Mouse (Mus musculus) kidney, adult 11 months (tissue): ENCODE results near the gene Ube2n.
"Not testable (repeated sequence)": the region's sequence is repeated elsewhere in the genome, so short reads cannot be mapped to it uniquely, and the experiment has no call there.

Experiments used
- DNase-seq: peaks from one replicate; pipeline ENCODE4 v3.0.0; 2022

Ube2n gene

GRCm38 (mm10) chr10:95525871-95526270, 10.9 kb downstream of the Ube2n start:
- no peak for DNase-seq

- no peak for DNase-seq
Observed at GRCm38 (mm10) chr10:95526495-95527122, 11.7 kb downstream of the Ube2n start.

- no peak for DNase-seq
Observed at GRCm38 (mm10) chr10:95530551-95531121, 15.7 kb downstream of the Ube2n start.

- no peak for DNase-seq
Observed at GRCm38 (mm10) chr10:95532916-95533315, 18.0 kb downstream of the Ube2n start.

DNA sequence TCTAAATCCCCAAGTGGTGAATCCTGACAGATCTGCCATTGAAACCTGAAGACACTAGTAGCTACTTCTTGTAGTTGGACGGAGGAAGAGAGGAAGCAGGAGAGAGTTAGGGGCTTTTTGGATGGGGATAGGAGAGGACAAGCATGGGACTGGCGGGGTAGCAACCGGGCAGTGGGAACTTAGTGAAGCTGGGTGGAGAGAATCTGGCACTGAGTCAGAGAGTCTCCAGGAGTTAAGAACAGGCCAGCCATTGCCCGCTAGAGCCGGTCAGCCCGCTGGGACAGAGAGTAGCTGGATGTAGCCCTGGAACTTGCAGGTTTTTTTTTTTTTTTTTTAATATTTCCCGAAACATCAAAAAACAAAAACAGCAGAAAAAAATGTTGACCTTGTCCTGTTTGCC, 18.4 kb downstream of the Ube2n start:
- no peak for DNase-seq

GRCm38 (mm10) chr10:95535399-95536221, 20.7 kb downstream of the Ube2n start:
- DNase-seq, result no peak

DNA sequence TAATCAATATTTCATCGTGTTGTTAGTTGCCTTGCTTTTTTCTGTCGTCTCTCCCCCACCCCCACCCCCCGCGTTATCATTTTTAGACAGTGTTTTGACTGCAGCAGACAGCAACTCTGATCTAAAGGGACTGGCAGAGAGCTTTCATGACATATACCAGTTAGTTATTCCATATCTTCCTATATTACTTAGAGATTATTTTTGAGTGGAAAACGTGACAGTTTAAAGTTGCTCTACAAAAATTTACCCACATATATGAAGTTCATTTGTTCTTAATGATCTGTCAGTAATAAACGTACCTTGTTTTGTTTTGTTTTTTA, 21.2 kb downstream of the Ube2n start:
- DNase-seq, result no peak

GRCm38 (mm10) chr10:95539260-95539659, 24.3 kb downstream of the Ube2n start:
- DNase-seq, result no peak

GRCm38 (mm10) chr10:95539841-95540240, 24.9 kb downstream of the Ube2n start:
- no peak for DNase-seq

- DNase-seq, result no peak
Observed at GRCm38 (mm10) chr10:95542916-95543315, 28.0 kb downstream of the Ube2n start.

DNA sequence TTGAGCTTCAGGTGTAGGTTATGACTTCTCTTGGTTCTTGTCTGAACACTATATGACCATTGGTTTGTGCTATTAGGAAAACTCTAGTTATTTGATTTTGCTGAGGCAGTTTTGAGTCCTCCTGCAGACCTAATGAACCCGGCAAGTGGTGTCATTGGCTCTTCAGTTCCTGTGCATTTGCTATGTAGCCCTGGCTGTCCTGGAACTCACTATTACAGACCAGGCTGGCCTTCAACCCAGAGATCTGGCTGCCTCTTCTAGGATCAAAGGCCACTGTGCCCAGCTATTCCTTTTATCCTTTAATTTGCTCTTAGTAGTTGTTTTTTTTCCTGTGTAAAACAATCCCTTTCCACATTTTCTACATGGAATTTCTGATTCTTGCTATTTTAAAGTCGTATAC, 28.4 kb downstream of the Ube2n start:
- no peak for DNase-seq

DNA sequence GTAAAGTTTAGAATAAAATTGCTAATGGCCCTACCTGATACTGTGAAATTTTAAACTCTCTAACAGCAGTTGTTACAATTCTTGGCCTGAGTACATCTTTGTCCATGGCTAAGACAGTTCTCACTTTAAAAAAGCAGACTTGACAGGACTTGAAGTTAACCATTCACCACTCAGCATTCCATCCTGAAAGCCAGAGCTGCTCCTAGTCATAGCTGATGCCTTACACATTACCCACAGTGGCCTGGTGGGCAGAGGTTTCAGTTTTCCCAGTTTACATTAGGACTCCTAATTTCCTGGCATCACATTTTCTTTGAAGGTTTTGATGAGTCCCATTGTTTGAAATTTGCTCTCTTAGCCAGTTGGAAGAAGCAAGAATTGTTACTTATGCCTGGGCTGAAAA, 29.1 kb downstream of the Ube2n start:
- peak; percentile 57 for DNase-seq

DNA sequence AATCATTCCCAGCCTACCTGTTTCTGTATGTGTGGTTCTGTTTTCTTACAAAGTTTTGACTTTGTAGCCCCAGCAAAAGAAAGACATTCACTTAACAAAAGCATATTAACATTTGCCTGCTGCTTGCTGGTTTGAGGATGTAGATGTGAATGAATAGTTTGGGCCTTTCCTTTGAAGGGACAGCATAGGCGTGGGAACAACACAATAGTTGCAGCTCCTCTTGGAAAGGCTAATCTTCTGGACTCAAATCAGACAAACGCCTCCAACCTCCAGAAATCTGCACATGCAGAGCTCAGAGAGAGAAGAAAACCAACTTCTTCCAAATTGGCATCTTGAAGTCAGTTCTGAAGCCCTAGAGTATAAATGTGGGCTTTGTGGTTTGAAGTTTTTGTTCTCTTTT, 29.7 kb downstream of the Ube2n start:
- no peak for DNase-seq

GRCm38 (mm10) chr10:95545051-95545450, 30.1 kb downstream of the Ube2n start:
- no peak for DNase-seq

DNA sequence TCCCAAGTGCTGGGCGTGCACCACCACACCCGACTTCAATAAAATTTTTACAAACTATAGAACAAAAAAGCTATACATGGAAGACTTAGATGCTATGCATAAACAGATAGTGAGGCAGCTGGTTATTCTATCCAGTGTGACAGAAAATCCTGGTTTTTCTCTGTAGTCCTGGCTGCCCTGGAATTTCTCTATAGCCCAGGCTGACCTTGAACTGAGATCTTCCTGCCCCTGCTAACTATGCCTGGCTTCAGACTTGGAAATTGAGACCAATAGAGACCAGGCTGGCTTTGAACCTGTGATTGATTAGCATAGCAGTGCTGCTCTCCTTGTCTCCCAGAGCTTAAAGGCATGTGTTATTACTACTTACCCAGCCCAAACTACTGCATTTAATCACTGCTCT, 31.2 kb downstream of the Ube2n start:
- DNase-seq, result no peak

GRCm38 (mm10) chr10:95548154-95548826, 33.3 kb downstream of the Ube2n start:
- DNase-seq, result no peak

DNA sequence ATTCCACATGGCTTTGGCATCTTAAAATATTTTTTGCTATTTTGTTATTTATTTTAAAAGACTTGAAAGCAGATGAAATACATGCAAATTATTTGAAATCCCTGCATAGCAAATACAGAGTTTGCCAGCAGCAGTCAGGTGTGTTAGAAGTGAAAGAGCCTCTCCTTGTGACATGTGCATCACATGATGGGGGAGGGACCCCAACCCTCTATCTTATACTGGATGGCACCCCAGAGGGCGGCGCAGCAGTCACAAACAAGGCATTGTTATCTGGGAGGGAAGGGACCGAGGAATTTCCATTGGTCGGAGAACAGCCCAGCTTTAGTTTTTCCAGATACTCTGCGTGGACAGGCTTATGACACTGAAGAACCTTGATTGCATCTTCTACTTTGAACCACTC, 34.1 kb downstream of the Ube2n start:
- DNase-seq, result not testable (repeated sequence)

DNA sequence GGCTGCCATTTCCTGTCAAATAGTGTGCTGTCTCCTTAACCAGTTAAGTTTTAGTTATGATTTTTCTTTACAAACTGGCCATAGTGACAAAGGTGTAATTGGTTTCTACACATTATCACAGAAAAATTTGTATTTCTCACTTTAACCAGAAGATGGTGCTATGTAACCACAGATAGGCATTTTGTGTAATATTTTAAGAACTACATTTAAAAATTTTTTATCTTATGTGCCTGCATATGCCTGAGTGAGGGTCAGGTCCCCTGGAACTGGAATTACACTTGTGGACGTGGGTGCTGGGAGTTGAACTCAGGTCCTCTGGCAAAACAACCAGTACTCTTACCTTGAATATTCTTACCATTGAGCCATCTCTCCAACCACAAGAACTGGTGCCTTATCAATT, 35.6 kb downstream of the Ube2n start:
- DNase-seq, result no peak

DNA sequence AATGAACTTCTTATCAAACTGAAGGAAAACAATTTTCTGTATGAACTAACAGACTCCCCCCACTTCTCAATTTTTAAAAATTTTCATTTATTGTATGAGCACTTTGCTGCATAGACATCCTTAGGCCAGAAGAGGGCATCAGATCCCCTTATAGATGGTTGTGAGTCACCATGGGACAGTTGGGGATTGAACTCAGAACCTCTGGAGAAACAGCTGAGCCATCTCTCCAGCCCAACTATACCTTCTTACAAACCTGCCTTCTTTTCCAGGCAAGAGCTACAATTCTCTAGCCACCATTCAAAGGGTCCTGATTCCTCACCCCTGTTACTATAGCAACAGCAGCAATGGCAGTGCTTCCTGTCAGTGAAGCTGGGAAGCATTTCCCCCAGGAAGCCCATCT, 36.8 kb downstream of the Ube2n start:
- DNase-seq, result no peak

GRCm38 (mm10) chr10:95552326-95552725, 37.4 kb downstream of the Ube2n start:
- DNase-seq, result no peak

- peak; percentile 64 for DNase-seq
Observed at GRCm38 (mm10) chr10:95555866-95556265, 40.9 kb downstream of the Ube2n start.

DNA sequence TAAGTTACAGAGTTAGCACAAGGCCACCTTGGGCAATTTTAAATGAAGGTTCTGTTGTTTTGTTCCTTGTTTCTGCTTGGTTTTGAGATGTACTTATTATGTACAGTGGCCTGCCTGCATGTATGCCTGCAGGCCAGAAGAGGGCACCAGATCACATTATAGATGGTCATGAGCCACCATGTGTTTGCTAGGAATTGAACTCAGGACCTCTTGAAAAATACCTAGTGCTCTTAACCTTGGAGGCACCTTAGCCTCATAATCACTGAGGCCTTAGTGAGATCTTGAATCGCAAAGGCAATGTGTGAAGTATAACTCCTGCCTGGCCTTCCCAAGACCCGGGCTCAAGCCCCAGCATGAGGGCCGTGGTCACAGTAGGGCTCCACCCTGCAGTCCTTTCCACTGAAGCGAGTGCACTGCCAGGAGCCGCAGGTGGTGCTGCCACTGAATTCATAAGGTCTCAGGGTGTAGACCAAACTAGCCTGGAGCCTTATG, 42.4 kb downstream of the Ube2n start:
- DNase-seq, result no peak

- DNase-seq, result no peak
Observed at GRCm38 (mm10) chr10:95559426-95559825, 44.5 kb downstream of the Ube2n start.
